Mouse (Mus musculus): ENCODE data around the gene Golgb1. TPM values are rescaled to one million over a fixed set of nuclear protein-coding genes. Genes with fewer than 3 reads are reported as not detected.

Golgb1 gene
- 10 to 100 TPM; 29.6 to 34.2 TPM for total RNA-seq (2023)

DNA sequence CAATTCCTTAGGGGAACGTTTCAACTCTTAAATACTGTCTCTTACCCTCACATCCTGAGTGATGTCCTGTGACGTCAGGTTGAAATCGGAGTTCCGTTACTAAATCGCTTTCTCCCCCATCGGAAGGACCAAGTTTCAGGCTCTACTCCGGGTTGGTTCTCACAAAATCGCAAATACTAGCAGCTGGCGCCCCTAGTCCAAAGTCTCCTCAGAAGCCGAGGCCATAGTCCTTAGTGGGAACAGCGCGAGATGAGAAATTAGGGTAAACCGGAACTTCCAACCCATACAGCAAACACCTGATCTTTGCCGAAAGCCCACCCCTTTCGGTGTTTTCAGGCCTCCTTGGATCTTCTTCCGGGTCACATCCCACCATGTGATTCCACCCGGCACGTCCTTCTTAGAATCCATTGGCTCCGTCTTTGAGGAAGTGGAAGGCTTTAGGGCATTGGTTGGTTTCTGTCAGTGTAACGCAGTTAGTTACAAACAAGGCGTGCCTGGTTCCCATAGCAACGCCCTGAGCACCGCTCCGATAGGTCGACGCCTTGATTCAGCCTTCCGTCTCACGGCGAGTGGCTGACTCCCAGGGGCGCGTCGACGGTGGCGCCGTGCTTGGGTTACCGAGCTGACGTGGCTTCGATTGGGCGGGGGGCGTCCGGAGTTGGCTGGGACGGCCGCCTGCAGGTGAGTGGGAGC lies at the start of gene Golgb1, which contains the start of gene Eaf2:
Gene Golgb1, plus strand, starts transcription at position 558 of the 693 bp plus-strand sequence.
Gene Eaf2, minus strand, starts transcription at position 421 of the 693 bp plus-strand sequence.

DNA sequence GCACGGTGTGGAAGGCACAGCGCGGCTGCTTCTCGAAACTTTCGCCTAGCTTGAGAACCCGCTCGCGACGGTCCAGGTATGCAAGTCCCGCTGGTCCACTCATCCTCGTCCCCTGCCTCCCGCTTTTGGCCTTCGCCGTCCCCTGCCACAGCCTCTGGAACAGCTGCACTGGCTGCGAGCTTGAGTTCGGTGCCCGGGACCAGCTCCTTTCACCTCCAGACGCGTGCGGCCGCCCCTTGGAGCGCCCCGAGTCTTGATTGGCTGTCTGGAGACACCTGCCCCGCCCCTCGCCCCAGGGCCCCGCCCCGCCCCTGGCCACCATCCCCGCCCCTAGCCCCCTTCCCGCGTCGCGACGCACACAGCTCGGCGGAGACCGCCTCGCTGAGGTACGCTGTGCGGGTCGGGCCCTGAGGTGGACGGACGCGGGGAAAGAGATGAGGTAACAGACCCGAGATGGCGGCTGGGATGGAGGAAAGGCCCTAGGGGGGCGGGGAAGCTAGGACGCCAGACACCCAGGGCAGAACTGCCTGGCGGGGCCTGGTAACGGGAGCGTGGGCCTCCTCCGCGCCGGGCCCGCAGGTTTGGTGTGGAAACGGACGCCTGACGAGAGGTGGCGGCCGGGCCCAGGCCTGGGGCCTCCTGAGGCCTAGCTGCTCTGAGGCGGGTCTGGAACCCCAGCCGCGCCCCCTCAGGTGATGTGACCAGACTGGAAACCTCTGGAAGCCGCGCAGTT lies 46.7 kb upstream of the Golgb1 start, which contains the start of gene Iqcb1:
Gene Iqcb1, plus strand, starts transcription at position 332 of the 733 bp plus-strand sequence.

GRCm38 (mm10) chr16:36934841-36935620 lies 60.1 kb downstream of the Golgb1 start, which contains the start of gene Hcls1:
Gene Hcls1, plus strand, starts transcription at chr16:36934983.

Other genes starting within 250 kb of the Golgb1 start
- gene Cd86, start 209.1 kb upstream of the Golgb1 start, total RNA-seq (2023): 10 to 100 TPM; 14.0 to 23.9 TPM
- gene Ildr1, start 181.2 kb upstream of the Golgb1 start, total RNA-seq (2023): not detected
- gene Slc15a2, start 90.2 kb upstream of the Golgb1 start, total RNA-seq (2023): 1 to 10 TPM; 1.1 to 2.8 TPM
- gene Iqcb1, start 46.8 kb upstream of the Golgb1 start, total RNA-seq (2023): 1 to 10 TPM; 2.3 to 5.8 TPM
- gene Eaf2, start 137 bp upstream of the Golgb1 start, total RNA-seq (2023): 1 to 10 TPM; 3.4 to 4.1 TPM
- 100 to 1,000 TPM; 370 to 410 TPM for gene Hcls1, start 59.8 kb downstream of the Golgb1 start, total RNA-seq (2023)
- under 1 TPM in 1 of 2 experiments, not detected in 1; 0.88 TPM for gene Fbxo40, start 115.3 kb downstream of the Golgb1 start, total RNA-seq (2023)
- gene Polq, start 136.6 kb downstream of the Golgb1 start, total RNA-seq (2023): 10 to 100 TPM; 12.1 to 13.5 TPM

Data from neutrophil, adult 83 days (primary cell).